Mouse (Mus musculus): Measurements from ENCODE around the gene Drg2. TPM values are rescaled to one million over a fixed set of nuclear protein-coding genes. Genes with fewer than 3 reads are reported as not detected.

The Drg2 gene
- total RNA-seq, 2 experiments from 2014 or later = 64.2 to 73.8 TPM

DNA sequence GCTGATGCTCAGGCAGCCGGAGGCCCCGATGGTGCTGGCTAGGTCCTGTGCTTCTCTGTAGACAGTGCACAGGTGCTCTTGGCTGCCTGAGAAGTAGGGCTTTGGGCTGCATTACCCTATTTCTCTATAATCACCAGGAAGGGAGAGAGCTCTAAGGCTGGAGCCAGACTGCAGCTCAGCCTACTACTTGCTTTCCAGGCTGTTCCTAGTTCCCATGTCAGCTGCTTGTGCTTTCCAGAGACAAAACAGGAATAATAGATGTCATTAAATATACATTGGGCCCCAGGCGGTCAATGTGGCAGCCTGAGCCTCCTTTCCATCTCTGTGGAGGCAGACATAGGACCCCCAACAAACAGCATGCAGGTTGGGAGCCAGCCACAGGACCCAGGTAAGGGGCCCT lies 14.6 kb downstream of the Drg2 start, which contains the start of gene Myo15:
Myo15 (plus strand) TSS at position 301 of the 400 bp plus-strand sequence.
- no peak for DNase-seq (ENCODE audit: low spot score in 2 of 2)

DNA sequence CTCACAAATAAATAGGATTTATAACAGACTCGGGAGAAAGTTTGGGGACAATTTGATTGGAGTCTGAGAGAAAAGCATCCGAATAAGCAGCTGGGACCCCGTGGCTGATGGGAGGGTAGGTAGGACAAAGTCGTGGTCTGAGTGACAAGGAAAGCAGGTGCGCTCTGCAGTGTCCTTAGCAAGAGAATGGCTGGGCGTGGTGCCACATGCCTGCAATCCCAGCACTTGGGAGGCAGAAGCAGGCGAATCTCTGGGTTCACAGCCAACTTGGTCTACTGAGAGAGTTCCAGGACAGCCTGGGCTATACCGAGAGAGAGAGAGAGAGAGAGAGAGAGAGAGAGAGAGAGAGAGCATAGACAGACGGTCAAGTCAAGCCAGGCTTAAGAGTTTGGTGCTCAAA lies 16.4 kb downstream of the Drg2 start:
- no peak for DNase-seq (ENCODE audit: low spot score in 2 of 2)

DNA sequence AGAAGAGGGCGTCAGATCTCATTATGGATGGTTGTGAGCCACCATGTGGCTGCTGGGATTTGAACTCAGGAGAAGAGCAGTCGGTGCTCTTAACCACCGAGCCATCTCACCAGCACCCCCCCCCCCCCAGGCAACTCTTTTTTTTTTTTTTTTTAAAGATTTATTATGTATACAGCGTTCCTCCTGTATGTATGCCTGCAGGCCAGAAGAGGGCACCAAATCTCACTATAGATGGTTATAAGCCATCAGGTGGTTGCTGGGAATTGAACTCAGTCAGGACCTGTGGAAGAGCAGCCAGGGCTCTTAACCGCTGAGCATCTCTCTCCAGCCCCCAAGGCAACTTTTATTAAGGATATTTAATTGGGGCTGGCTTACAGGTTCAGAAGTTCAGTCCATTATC lies 20.1 kb downstream of the Drg2 start:
- DNase-seq (ENCODE audit: low spot score in 2 of 2) = no peak

DNA sequence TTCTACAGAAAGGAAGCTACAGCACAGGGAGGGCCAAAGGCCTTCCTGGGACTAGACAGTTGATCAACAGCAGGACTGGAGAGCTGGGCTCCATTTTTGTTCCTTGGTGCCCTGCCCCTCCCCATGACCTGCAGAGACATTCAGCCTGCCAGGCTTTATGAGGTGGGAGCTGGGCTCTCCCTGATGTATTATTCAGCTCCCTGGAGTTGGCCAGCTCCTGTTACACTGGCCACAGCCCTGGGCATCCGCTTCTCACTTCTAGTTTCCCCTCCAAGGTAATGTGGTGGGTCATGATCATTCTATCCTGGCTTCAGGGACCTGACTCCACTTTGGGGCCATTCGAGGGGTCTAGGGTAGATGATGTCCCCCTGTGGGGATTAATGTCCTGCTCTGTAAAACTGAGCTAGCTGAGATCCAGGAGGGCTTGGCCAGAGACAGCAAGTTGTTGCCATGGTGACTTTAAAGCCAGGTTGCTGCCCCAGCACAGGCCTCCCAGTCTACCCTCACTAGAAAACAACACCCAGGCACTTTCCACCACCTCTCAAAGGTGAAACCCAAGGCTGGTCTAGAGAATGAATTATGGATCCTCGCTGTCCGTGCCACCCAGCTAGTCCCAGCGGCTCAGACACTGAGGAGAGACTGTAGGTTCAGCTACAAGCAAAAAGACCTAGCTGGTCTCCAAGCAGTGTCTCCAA lies 21.4 kb downstream of the Drg2 start:
- DNase-seq (ENCODE audit: low spot score in 2 of 2) = no peak

DNA sequence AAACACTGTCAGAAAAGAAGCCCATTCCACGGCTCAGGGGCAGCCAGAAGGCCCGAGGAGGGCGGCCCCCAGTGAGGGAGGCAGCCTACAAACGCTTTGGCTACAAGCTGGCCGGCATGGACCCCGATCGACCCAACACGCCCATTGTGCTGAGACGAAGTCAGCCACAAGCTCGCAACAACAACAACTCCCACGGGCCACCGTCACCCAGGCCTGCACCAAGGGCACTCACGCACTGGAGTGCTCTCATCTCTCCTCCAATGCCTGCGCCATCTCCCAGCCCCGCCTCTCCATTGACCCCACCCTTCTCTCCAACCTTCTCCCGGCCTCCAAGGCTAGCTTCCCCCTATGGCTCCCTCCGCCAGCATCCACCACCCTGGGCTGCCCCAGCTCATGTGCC lies 23.7 kb downstream of the Drg2 start:
- no peak for DNase-seq (ENCODE audit: low spot score in 2 of 2)

DNA sequence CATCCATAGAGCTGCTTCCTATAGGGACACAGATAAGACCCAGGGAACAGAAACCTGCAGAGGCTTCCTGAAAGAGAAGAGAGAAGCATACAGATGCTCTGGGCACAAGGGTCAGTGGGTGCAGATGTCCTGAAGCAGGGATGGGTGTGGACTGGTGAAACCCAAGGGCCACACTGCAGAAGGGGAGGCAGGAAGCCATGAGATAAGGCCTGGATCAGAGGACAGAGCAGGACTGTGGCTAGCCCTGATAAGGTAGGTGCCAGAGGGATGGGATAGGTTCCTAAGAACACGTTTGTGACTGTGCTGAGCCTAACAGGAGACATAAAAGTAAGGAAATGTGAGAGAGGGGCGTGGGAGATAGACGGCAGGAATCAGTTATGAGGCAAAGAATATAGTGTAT lies 31.9 kb downstream of the Drg2 start:
- DNase-seq (ENCODE audit: low spot score in 2 of 2) = no peak

DNA sequence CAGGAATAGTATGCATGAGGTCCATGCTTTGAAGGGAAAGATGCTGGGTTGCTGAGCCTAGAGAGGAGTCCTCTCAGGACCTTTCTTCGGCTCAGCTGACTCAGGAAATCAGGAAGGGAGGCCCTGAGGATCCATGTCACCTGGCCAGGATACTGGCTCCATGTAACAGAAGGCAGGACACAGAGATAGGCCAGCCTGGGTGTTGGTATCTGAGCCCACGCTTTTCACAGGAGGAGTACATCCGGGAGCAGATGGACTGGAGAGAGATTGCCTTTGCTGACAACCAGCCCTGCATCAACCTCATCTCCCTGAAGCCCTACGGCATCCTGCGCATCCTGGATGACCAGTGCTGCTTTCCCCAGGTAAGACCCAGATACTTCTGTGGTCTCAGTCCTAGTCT lies 38.3 kb downstream of the Drg2 start:
- DNase-seq (ENCODE audit: low spot score in 2 of 2) = no peak

DNA sequence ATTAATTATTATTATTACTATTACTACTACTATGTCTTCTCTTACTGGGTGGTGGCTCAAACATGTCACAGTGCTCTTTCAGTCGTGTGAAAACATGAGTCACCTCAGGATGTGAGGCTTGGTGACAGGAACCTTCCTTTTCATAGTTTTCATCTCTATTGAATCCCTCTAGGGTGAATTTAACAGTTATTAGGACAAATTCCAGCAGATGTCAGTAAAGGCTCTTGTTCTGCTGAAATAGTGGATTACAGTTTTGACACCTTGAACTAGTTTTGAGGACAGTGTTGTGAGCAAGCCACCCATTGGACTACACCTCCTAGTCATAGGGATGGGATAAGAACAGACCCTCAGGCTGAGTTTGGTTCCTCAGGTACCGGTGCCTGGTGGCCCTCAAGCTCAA lies 41.3 kb downstream of the Drg2 start:
- no peak for DNase-seq (ENCODE audit: low spot score in 2 of 2)

DNA sequence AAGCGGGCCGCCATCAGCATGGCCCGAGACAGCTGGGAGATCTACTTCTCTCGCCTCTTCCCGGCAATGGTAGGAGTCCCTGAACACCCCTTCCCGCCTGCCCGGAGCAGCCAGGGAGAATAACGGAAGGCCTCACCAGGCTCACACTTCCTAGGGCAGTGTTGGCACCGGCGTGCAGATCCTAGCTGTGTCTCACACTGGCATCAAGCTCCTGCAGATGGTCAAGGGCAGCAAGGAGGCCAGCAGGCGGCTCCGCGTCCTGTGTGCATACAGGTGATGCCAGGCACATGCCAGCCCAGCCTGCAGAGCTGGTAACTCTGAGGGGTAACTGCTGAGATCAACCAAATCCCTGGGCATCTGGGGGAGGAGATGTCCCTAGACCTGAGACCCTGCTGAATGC lies 52.9 kb downstream of the Drg2 start:
- DNase-seq (ENCODE audit: low spot score in 2 of 2) = no peak

DNA sequence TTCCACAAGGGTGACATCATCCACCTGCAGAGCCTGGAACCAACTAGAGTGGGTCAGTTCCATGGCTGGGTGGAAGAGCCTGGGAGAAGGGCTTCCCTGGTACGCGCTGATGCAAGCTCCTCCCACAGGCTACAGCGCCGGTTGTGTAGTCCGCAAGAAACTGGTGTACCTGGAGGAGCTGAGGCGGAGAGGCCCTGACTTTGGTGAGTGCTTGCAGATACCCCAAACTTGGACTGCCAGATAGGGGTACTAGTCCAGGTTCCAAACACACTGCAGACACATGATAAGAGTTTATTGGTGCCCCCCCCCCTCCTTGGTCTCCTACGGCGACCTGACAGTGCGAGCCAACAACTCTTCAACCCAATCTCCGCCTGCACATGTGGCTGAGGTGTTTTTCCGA lies 54.6 kb downstream of the Drg2 start:
- no peak for DNase-seq (ENCODE audit: low spot score in 2 of 2)

DNA sequence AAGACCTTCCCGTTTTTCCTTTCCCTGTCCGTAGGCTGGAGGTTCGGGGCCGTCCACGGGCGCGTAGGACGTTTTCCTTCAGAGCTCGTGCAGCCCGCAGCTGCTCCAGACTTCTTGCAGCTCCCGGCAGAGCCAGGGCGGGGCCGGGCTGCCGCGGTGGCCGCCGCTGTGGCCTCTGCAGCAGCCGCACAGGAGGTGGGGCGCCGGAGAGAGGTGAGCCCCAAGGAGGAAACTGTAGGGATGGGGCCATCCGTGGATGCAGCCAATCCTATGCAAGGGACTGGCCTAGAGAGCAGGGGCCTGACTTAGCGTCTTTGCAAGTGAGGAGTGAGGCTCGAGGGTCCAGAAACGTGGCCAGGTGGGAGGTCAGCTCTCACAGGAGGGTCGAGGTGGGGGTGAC lies 55.1 kb downstream of the Drg2 start:
- no peak for DNase-seq (ENCODE audit: low spot score in 2 of 2)

DNA sequence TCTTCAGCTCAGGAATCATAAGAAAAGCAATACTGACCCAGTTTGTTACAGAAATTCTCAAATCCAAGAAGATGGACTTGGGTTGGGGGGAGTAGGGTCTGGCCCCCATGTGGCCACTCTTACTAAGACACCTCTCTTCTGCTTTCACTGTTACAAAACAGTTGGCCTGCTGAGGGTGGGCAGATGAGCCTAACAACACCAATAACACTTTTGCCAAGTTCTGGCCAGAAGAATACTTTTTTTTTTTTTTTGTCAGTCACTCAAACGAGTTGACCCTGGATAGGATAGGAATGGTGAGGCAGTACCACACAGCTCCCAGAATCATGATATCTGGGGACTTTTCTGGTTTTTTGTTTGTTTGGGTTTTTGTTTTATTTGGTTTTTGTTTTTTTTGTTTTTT lies 57.5 kb downstream of the Drg2 start:
- DNase-seq (ENCODE audit: low spot score in 2 of 2) = no peak

DNA sequence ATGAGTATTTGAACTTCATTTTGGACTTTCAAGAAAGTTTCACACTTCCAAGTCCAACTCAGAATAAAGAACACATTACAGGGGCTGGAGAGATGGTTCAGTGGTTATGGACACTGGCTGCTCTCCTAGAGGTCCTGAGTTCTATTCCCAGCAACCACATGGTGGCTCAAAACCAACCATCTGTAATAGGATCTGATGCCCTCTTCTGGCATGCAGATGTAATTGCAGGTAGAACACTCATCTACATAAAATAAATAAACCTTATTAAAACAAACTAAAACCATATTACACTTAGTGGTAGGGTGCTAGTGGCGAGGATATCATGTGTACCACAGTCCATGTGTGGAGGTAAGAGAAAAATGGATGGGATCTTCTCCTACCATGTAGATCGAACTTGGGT lies 58.1 kb downstream of the Drg2 start:
- no peak for DNase-seq (ENCODE audit: low spot score in 2 of 2)

DNA sequence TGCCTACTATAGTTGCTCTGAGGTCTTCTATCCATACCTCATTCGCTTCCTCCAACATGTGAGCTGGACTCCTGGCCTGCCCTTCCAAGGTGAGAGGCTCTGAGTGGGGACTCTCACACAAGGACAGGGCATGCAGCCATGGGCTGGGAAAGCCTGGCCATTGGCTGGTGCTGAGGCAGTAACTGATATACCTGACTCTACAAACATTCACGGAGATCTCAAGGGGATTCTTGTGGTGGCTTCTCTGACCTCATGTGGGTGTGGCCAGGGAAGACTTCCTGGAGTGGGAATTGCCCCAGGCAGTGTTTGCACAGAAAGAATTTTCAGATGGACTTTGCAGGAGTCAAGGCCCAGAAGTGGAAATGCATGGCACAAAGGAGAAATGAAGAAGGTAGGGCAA lies 60.5 kb downstream of the Drg2 start:
- no peak for DNase-seq (ENCODE audit: low spot score in 2 of 2)

DNA sequence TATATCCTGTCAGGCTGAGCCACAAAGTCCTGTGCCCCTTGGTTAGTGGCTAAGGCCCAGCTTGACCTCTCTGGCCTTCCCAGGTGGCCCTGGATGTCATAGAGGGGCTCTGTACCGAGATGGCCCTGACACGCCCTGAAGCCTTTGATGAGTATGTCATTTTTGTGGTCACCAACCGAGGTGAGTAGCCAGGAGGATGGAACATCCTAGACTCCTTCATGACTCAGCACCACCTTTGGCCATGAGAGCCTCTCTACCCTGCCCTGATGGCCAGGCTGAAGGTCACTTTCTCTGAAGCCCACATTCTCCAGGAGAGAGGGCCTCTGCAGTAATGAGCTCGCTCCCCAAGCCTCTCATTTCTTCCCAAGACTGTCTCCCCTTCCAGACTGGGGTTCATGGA lies 63.9 kb downstream of the Drg2 start:
- no peak for DNase-seq (ENCODE audit: low spot score in 2 of 2)

Other genes with a start within 250 kb of the Drg2 start
- gene Srebf1, start 232.0 kb upstream of the Drg2 start, total RNA-seq (2021) = 10 to 100 TPM; 46.8 to 52.8 TPM
- 100 to 1,000 TPM; 112 to 114 TPM for gene Tom1l2, start 101.7 kb upstream of the Drg2 start, total RNA-seq (2021)
- gene Drc3, start 101.3 kb upstream of the Drg2 start, total RNA-seq (2021) = 1 to 10 TPM; 6.5 to 7.2 TPM
- gene Gid4, start 37.4 kb upstream of the Drg2 start, total RNA-seq (2021) = 10 to 100 TPM; 38.0 to 39.3 TPM
- gene Atpaf2, start 36.1 kb upstream of the Drg2 start, total RNA-seq (2021) = 10 to 100 TPM; 28.3 to 31.8 TPM
- under 1 TPM; 0.13 to 0.18 TPM for gene Myo15, start 14.7 kb downstream of the Drg2 start, total RNA-seq (2021)
- gene Alkbh5, start 81.8 kb downstream of the Drg2 start, total RNA-seq (2021) = 10 to 100 TPM; 39.0 to 40.1 TPM
- gene Llgl1, start 245.1 kb downstream of the Drg2 start, total RNA-seq (2021) = 10 to 100 TPM; 42.5 to 47.3 TPM

All from layer of hippocampus, postnatal 10 days (tissue).